Mouse (Mus musculus) forebrain, embryonic 14.5 days (tissue): ENCODE data around the gene Hoxa7. TPM values are rescaled to one million over a fixed set of nuclear protein-coding genes. Genes with fewer than 3 reads are reported as not detected.

Source experiments
- ATAC-seq: fragments of 200-750 bp; cut with Nextera tagmentation; 2 replicates; pipeline ENCODE4 v1.8.0; 2017; ENCODE audit warnings: mild to moderate bottlenecking, moderate library complexity
- DNase-seq: peaks from one replicate; pipeline ENCODE4 v3.0.0-alpha.2; 2015; ENCODE audit warnings: low spot score
- H3K27ac ChIP-seq: fragments of 300-500 bp; sonication (generic); 2 replicates; pipeline ENCODE4 v1.5.1; 2014; ENCODE audit warnings: low read depth, mild to moderate bottlenecking, control low read depth, low read length, moderate library complexity
- H3K27me3 ChIP-seq: fragments of 300-500 bp; sonication (generic); replicated peaks from 2 replicates; pipeline ENCODE4 v1.6.1; 2014; ENCODE audit warnings: low read length, control low read depth, mixed read lengths; ENCODE audit not compliant: control insufficient read depth, insufficient read depth
- H3K36me3 ChIP-seq: fragments of 300-500 bp; sonication (generic); 2 replicates; pipeline ENCODE4 v1.6.1; 2014; ENCODE audit warnings: low read length, control low read depth; ENCODE audit not compliant: control insufficient read depth, insufficient read depth
- H3K4me1 ChIP-seq: fragments of 300-500 bp; sonication (generic); 2 replicates; pipeline ENCODE4 v1.6.1; 2014; ENCODE audit warnings: antibody characterized with exemption, low read length, control low read depth; ENCODE audit not compliant: control insufficient read depth, insufficient read depth
- H3K4me2 ChIP-seq: fragments of 300-500 bp; sonication (generic); 2 replicates; pipeline ENCODE4 v1.6.1; 2014; ENCODE audit warnings: mild to moderate bottlenecking, control low read depth, low read length
- H3K4me3 ChIP-seq: fragments of 300-500 bp; sonication (generic); 2 replicates; pipeline ENCODE4 v1.5.1; 2014; ENCODE audit warnings: low read depth, low read length, control low read depth
- H3K9ac ChIP-seq: fragments of 300-500 bp; sonication (generic); 2 replicates; pipeline ENCODE4 v1.6.1; 2014; ENCODE audit warnings: mild to moderate bottlenecking, low read length, control low read depth, moderate library complexity
- H3K9me3 ChIP-seq: fragments of 300-500 bp; sonication (generic); replicated peaks from 2 replicates; pipeline ENCODE4 v1.6.1; 2016; ENCODE audit warnings: low read length, control low read depth, mixed read lengths; ENCODE audit not compliant: control insufficient read depth
- WGBS: fragments of 180-500 bp; shearing (Covaris S2); extraction: QIAGEN DNeasy Blood & Tissue Kit; methylation state at CpG from one replicate; pipeline ENCODE4 v1.1.7; 2014; 5-methylcytosine and 5-hydroxymethylcytosine counted together
- polyA plus RNA-seq: library from polyadenylated mRNA; unstranded; fragments of >200 nt; fragmentation: Nextera tagmentation; extraction: Ambion mirVana; gene quantifications from 2 replicates; pipeline ENCODE4 v1.2.1, GENCODE M21; 2014

Hoxa7 gene
- polyA plus RNA-seq, 1 experiment from 2014 or later: not detected

DNA sequence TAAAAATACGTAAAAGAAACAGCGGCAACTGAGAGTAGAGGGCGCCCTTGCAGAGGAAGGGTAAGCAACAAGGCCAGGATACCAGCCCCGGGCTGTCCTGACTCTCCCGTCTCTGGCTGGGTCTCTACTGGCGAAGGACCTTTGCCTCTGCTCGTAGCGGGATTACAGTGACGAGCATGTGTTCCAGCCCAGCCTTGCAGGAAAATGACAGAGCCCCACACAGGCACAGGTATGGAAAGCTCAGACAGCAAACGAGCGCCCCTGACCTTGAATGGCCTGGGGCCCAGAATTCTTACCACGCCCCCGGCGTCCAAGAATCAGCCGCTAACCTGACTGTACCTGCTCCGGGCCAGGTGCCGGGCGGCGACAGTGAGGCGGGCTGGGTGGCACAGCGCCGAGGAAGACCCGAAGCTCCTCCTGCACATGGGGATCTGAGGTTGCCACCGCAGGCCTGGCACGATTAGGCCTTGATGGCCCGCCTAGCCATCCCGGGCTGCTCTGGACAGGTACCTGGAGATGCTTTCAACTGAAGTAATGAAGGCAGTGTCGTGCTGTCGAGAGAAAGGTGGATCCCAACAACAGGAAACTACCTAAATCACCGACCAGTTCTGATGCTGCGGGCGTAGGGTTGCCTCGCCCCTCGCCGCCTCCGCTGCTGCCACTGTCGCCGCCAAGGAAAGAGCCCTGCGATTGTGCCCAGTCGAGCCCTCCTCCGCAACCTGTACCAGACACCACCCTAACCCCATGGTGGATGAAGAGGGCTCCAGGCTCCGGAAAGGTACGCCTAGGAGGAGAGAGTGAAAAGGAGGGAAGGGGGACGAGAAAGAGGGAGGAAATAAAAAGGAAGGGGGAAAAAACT lies 8.1 kb upstream of the Hoxa7 start:
- DNase-seq (no peak), ATAC-seq (no peak)
- no peaks in the 10 kb centered on the region for H3K36me3 ChIP-seq
- peaks cover 93% of the 10 kb centered on the region for H3K27me3 ChIP-seq
- under 1% methylated on average over 44 of the region's 44 CpGs for WGBS
- H3K27ac ChIP-seq: no peak overlapping the region
- no peaks in the 10 kb centered on the region for H3K4me1 ChIP-seq
- H3K4me2 ChIP-seq: no peak overlapping the region
- H3K4me3 ChIP-seq: no peak overlapping the region
- no peaks in the 10 kb centered on the region for H3K9me3 ChIP-seq
- no peak overlapping the region for H3K9ac ChIP-seq

DNA sequence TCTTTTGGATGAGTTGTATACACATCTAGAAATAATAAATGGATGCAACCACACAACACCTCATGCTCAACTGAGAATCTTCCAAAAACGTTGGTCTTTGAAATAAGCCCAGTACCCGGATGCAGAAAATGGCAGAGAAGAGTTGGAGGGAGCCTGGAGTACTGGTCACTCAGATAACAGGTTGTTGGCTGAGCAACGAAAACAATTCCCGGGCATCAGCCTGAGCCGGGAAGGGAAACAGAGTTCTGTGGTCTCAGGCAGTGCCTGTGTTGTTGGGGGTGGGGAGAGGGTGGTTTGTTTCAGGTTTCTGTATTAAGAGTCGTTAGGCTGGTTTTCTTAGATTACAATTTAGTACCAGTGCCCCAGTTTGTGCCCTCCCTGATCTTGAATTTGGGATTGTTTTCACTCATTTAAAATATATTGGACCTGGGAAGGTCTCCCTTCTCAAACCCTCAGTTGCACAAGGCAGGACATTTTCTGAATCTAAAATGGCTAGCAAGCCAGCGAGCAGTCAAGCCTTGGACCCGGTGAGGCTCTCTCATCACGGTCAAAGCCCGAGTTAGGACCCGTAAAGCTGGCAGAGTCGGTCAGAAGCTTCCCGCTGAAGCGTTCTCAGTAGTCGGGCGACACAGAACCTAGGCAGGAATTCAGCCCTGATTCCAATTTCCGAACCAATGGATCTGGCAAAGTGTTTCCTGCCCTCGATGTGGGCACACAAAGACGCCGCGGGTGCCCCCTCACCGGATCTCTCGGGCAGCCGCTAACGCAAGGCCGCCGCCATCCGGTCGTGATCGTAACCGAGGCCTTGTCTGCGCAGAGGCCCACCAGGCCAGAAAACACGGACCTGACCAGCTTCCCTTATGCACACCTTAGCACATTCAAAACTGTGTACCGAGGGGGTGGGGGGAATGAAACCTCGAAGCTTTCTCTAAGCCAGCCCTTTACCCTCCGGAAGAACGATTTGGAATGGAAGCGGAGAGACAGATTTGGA lies 7.1 kb upstream of the Hoxa7 start:
- DNase-seq: no peak
- no peaks in the 10 kb centered on the region for H3K36me3 ChIP-seq
- H3K4me1 ChIP-seq: no peaks in the 10 kb centered on the region
- ATAC-seq: no peak
- WGBS: 1% methylated on average over 38 of the region's 38 CpGs
- H3K27ac ChIP-seq: no peak overlapping the region
- no peak overlapping the region for H3K4me3 ChIP-seq
- no peaks in the 10 kb centered on the region for H3K9me3 ChIP-seq
- H3K9ac ChIP-seq: no peak overlapping the region
- peaks cover 93% of the 10 kb centered on the region for H3K27me3 ChIP-seq
- H3K4me2 ChIP-seq: no peak overlapping the region

GRCm38 (mm10) chr6:52227470-52228222 lies 6.0 kb upstream of the Hoxa7 start:
- ATAC-seq: no peak
- no peak overlapping the region for H3K27ac ChIP-seq
- no peak overlapping the region for H3K4me2 ChIP-seq
- H3K4me3 ChIP-seq: no peak overlapping the region
- H3K36me3 ChIP-seq: no peaks in the 10 kb centered on the region
- H3K9me3 ChIP-seq: no peaks in the 10 kb centered on the region
- H3K4me1 ChIP-seq: no peaks in the 10 kb centered on the region
- DNase-seq: no peak
- peaks cover 93% of the 10 kb centered on the region for H3K27me3 ChIP-seq
- no peak overlapping the region for H3K9ac ChIP-seq
- 2% methylated on average over 11 of the region's 11 CpGs for WGBS

DNA sequence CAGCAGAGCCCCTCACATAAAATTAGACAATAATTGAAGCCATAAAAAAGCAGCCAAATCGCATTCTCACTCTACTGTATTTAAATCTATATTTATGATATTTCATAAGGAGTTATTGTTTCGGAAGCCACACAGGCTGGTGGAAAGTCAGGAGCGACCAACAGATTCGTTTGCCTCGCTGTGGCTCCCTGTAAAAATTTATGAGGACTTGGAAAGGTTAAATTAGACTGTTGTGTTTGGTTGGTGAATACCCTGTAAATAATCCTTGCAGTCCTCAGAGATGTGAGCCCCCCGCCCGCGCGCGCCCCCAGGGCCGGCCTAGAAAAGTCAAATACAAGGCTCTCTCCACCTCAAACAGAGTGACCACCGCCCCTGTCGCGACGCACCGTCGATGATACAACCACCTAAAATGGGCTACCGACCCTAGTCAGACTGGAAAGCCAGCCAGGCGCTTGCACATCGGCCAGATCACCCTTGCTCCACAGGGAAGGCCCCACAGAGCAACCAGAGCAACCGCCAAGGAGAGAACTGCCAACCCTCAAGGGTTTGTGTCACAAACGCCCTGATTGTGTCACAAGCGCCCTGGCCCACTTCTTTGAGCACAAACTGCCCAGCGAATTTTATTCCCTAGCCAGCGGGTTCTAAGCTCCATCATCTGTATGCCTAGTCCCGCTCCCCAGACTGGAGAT lies 5.1 kb upstream of the Hoxa7 start:
- ATAC-seq: no peak
- Histone ChIP-seq H3K36me3 (no peaks in the 10 kb centered on the region), H3K27me3 (peaks cover 93% of the 10 kb centered on the region), H3K27ac (no peak overlapping the region), H3K4me2 (no peak overlapping the region), H3K9ac (no peak overlapping the region), H3K4me1 (no peaks in the 10 kb centered on the region), H3K9me3 (no peaks in the 10 kb centered on the region), H3K4me3 (no peak overlapping the region)
- 3% methylated on average over 26 of the region's 26 CpGs for WGBS
- no peak for DNase-seq

- ATAC-seq (no peak), DNase-seq (no peak)
- Histone ChIP-seq H3K9ac (no peak overlapping the region), H3K36me3 (no peaks in the 10 kb centered on the region), H3K4me1 (peaks cover 2% of the 10 kb centered on the region; the same call in 1 of the 2 replicates), H3K9me3 (no peaks in the 10 kb centered on the region), H3K27ac (no peak overlapping the region), H3K4me3 (no peak overlapping the region), H3K4me2 (no peak overlapping the region), H3K27me3 (peaks cover 97% of the 10 kb centered on the region)
- WGBS: 3% methylated on average over 69 of the region's 69 CpGs
Observed at GRCm38 (mm10) chr6:52225612-52226568, 4.2 kb upstream of the Hoxa7 start.

DNA sequence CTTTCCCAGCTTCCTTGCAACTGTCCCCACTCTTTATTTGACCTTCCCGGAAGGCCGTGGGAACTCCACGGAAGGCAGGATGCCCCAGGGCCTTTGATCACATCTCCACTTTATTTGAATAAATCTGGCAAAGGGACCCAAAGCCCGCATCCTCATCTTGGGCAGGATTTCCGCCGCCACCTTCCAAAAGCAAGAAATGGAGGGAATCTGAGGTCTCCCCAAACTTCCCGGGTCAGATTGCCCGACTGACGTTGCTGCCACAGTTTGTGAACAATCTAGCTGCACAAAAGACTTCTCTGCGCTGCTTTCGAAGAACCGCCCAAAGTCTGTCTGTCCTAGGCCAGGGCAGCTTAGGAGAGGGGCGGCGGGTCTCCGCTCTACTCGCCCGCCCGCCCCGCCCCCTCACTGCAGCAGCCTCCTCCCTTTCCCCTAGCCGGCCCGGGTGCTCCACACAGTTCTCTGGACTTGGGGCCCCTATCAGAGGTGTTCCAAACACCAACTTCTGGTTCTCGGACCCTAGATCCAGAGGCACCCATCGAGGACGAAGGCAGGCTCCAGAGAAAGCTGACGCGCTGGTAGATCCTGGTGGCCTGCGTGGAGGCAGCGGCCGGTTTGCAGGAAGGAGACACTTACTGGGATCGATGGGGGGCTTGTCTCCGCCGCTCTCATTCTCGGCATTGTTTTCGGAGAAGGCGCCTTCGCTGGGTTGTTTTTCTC lies 3.4 kb upstream of the Hoxa7 start:
- no peak overlapping the region for H3K9ac ChIP-seq
- H3K4me1 ChIP-seq: peaks cover 2% of the 10 kb centered on the region; the same call in 1 of the 2 replicates
- no peak overlapping the region for H3K4me3 ChIP-seq
- no peaks in the 10 kb centered on the region for H3K36me3 ChIP-seq
- ATAC-seq (no peak), DNase-seq (no peak)
- H3K27me3 ChIP-seq: peaks cover 99% of the 10 kb centered on the region
- no peak overlapping the region for H3K4me2 ChIP-seq
- 1% methylated on average over 36 of the region's 36 CpGs for WGBS
- H3K27ac ChIP-seq: no peak overlapping the region
- H3K9me3 ChIP-seq: no peaks in the 10 kb centered on the region

GRCm38 (mm10) chr6:52223939-52224760 lies 2.5 kb upstream of the Hoxa7 start:
- H3K4me3 ChIP-seq: no peak overlapping the region
- ATAC-seq (no peak), DNase-seq (no peak)
- WGBS: 1% methylated on average over 24 of the region's 24 CpGs
- H3K36me3 ChIP-seq: no peaks in the 10 kb centered on the region
- H3K9ac ChIP-seq: no peak overlapping the region
- peaks cover 2% of the 10 kb centered on the region; the same call in 1 of the 2 replicates for H3K4me1 ChIP-seq
- no peak overlapping the region for H3K4me2 ChIP-seq
- peaks cover 99% of the 10 kb centered on the region for H3K27me3 ChIP-seq
- H3K27ac ChIP-seq: no peak overlapping the region
- H3K9me3 ChIP-seq: no peaks in the 10 kb centered on the region
